Mouse (Mus musculus) liver, adult 2 months (tissue): ENCODE measurements around the gene Slit1. TPM values are rescaled to one million over a fixed set of nuclear protein-coding genes. Genes with fewer than 3 reads are reported as not detected.

Experiments used
- DNase-seq: peaks from one replicate; pipeline ENCODE4 v3.0.0-alpha.2; 2011; ENCODE audit warnings: low read depth, low spot score; ENCODE audit errors: extremely low read depth
- H3K27ac ChIP-seq: fragments of 200-500 bp; replicated peaks from 2 replicates; pipeline ENCODE4 v1.5.1; 2012; ENCODE audit warnings: low read depth, mild to moderate bottlenecking, control low read depth, inconsistent platforms, low read length; ENCODE audit not compliant: insufficient read depth
- H3K27me3 ChIP-seq: fragments of 200-500 bp; 2 replicates; pipeline ENCODE4 v1.6.1; 2012; ENCODE audit warnings: mild to moderate bottlenecking, moderate library complexity, low read length, inconsistent platforms; ENCODE audit not compliant: control insufficient read depth, insufficient read depth
- H3K36me3 ChIP-seq: fragments of 200-500 bp; 2 replicates; pipeline ENCODE4 v1.6.1; 2012; ENCODE audit warnings: low read length, inconsistent platforms; ENCODE audit not compliant: control insufficient read depth, insufficient read depth
- H3K4me1 ChIP-seq: fragments of 200-500 bp; 2 replicates; pipeline ENCODE4 v1.6.1; 2011; ENCODE audit warnings: low read length; ENCODE audit not compliant: control insufficient read depth, insufficient read depth
- H3K4me3 ChIP-seq: fragments of 200-500 bp; 2 replicates; pipeline ENCODE4 v1.5.1; 2011; ENCODE audit warnings: low read depth, mild to moderate bottlenecking, control low read depth, low read length, moderate library complexity; ENCODE audit not compliant: insufficient read depth
- H3K79me2 ChIP-seq: fragments of 200-500 bp; 2 replicates; pipeline ENCODE4 v1.6.1; 2012; ENCODE audit warnings: inconsistent platforms, mild to moderate bottlenecking, low read length, moderate library complexity; ENCODE audit not compliant: control insufficient read depth, insufficient read depth
- H3K9ac ChIP-seq: fragments of 200-500 bp; 2 replicates; pipeline ENCODE4 v1.6.1; 2012; ENCODE audit warnings: low read depth, mild to moderate bottlenecking, control low read depth, inconsistent platforms, low read length
- CTCF ChIP-seq: fragments of 200-500 bp; IDR thresholded peaks from 2 replicates; pipeline ENCODE4 v1.5.1; 2011; ENCODE audit warnings: low read depth, low read length, control low read depth
- POLR2A ChIP-seq: fragments of 200-500 bp; IDR thresholded peaks from 2 replicates; pipeline ENCODE4 v1.6.1; 2011; ENCODE audit warnings: low read length, control low read depth; ENCODE audit not compliant: insufficient read depth; ENCODE audit errors: extremely low read depth
- WGBS: fragments of 180-500 bp; shearing (Covaris S2); methylation state at CpG from one replicate; pipeline ENCODE4 v1.1.7; 2018; 5-methylcytosine and 5-hydroxymethylcytosine counted together
- polyA plus RNA-seq: library from polyadenylated mRNA; depleted of rRNA; stranded (reverse); fragments of >200 nt; gene quantifications from 2 replicates; pipeline ENCODE4 v1.2.3, GENCODE M21; 2012; rRNA removed
- total RNA-seq: library from RNA; depleted of rRNA; stranded (reverse); fragments of >200 nt; gene quantifications from 2 replicates; pipeline ENCODE4 v1.2.3, GENCODE M21; 2014; rRNA removed

Slit1 gene
- total and polyA plus RNA-seq, 2 experiments, result 0.09 to 0.18 TPM

DNA sequence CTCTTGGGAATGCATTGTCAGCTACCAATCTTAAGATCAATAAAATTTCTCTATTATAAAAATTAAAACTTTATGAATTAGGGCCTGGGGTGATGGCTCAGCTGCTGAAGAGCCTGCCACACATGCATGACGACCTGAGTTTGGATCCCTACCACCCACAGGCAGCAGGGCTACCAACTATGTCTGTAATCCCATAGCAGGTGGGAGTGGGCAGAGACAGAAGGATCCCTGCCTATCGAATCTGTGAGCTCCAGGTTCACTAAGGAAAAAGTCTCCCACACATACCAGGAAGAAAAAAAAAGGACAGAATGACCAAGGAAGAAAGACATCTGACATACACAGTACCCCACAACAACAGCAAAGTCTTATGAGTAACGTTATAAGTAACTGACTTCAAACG, 186.5 kb downstream of the Slit1 start:
- TF ChIP-seq POLR2A, result no peak
- no peak for TF ChIP-seq CTCF
- Histone ChIP-seq H3K9ac (no peak overlapping the region), H3K27ac (no peak overlapping the region), H3K79me2 (no peaks in the 10 kb centered on the region; the same call in 1 of the 2 replicates), H3K36me3 (peaks cover 34% of the 10 kb centered on the region), H3K4me1 (peaks cover 5% of the 10 kb centered on the region; the same call in 1 of the 2 replicates), H3K4me3 (no peak overlapping the region), H3K27me3 (no peaks in the 10 kb centered on the region)
- 93% methylated on average over 4 of the region's 4 CpGs for WGBS
- DNase-seq, result no peak

Other genes with a start within 250 kb of the Slit1 start
- gene Gm340, start 161.3 kb downstream of the Slit1 start, total RNA-seq, result 3.0 and 3.4 TPM in 2 replicates
- gene Gm340, start 161.3 kb downstream of the Slit1 start, polyA plus RNA-seq, result 0.51 and 0.69 TPM in 2 replicates
- gene Arhgap19, start 58.4 kb upstream of the Slit1 start, total RNA-seq, result 1.9 and 2.8 TPM in 2 replicates
- 0.72 and 1.2 TPM in 2 replicates for gene Arhgap19, start 58.4 kb upstream of the Slit1 start, polyA plus RNA-seq
- 1.9 and 3.3 TPM in 2 replicates for gene Frat1, start 86.3 kb upstream of the Slit1 start, total RNA-seq
- gene Frat1, start 86.3 kb upstream of the Slit1 start, polyA plus RNA-seq, result 5.5 and 5.6 TPM in 2 replicates
- 0.87 and 1.3 TPM in 2 replicates for gene Frat2, start 104.5 kb upstream of the Slit1 start, total RNA-seq
- 2.2 and 2.4 TPM in 2 replicates for gene Frat2, start 104.5 kb upstream of the Slit1 start, polyA plus RNA-seq
- gene Rrp12, start 152.5 kb upstream of the Slit1 start, total RNA-seq, result 1.4 and 1.8 TPM in 2 replicates
- gene Rrp12, start 152.5 kb upstream of the Slit1 start, polyA plus RNA-seq, result 2.4 and 4.1 TPM in 2 replicates
- 108 and 145 TPM in 2 replicates for gene Pgam1, start 168.3 kb upstream of the Slit1 start, total RNA-seq
- gene Pgam1, start 168.3 kb upstream of the Slit1 start, polyA plus RNA-seq, result 195 and 215 TPM in 2 replicates
- 5.6 and 6.5 TPM in 2 replicates for gene Exosc1, start 189.8 kb upstream of the Slit1 start, total RNA-seq
- 5.9 and 8.2 TPM in 2 replicates for gene Exosc1, start 189.8 kb upstream of the Slit1 start, polyA plus RNA-seq
- gene Zdhhc16, start 189.8 kb upstream of the Slit1 start, total RNA-seq, result 7.9 and 15.0 TPM in 2 replicates
- 40.9 and 49.9 TPM in 2 replicates for gene Zdhhc16, start 189.8 kb upstream of the Slit1 start, polyA plus RNA-seq
- gene Mms19, start 237.5 kb upstream of the Slit1 start, total RNA-seq, result 14.9 and 15.1 TPM in 2 replicates
- 23.2 and 39.5 TPM in 2 replicates for gene Mms19, start 237.5 kb upstream of the Slit1 start, polyA plus RNA-seq
- gene Ubtd1, start 238.1 kb upstream of the Slit1 start, total RNA-seq, result 4.6 and 4.8 TPM in 2 replicates
- 13.4 and 15.3 TPM in 2 replicates for gene Ubtd1, start 238.1 kb upstream of the Slit1 start, polyA plus RNA-seq